Mouse (Mus musculus): ENCODE data around the gene 4430402I18Rik. TPM values are rescaled to one million over a fixed set of nuclear protein-coding genes. Genes with fewer than 3 reads are reported as not detected.

The 4430402I18Rik gene
- polyA plus RNA-seq, 1 experiment from 2014 or later = 0.19 TPM

DNA sequence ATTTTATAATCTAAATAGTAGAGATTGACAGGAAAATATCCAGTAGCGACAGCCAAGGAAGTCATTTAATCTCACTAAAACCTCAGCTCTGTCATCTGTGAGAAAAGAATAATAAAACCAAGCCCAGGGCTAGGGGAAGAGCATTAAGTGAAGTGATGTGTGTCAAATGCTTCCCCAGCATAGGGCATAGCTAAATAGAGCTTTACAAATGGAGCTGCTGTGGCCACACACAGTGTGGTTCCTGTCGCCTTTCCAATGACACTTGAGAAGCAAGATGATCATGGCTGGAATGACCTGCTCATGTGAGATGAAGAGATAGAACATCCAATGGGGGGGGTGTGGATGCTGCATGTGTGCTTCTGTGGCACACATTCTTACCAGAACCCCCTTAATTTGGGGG, 65.5 kb downstream of the 4430402I18Rik start:
- no peak for DNase-seq (ENCODE audit: low spot score)
- ATAC-seq (replicated peaks; ENCODE audit: low FRiP score) = no peak
- Histone ChIP-seq H3K4me2 (ENCODE audit: low read depth, low read length, severe bottlenecking) (no peak overlapping the region), H3K27ac (ENCODE audit: low read depth, low read length) (no peak overlapping the region), H3K4me1 (replicated peaks; ENCODE audit: control insufficient read depth, insufficient read depth, low read length) (no peaks in the 10 kb centered on the region), H3K27me3 (ENCODE audit: control insufficient read depth, insufficient read depth, low read length) (no peaks in the 10 kb centered on the region), H3K9me3 (ENCODE audit: control insufficient read depth, low read length) (no peaks in the 10 kb centered on the region), H3K9ac (ENCODE audit: low read length) (no peak overlapping the region), H3K36me3 (ENCODE audit: control insufficient read depth, insufficient read depth, low read length) (no peaks in the 10 kb centered on the region), H3K4me3 (ENCODE audit: low read depth, low read length) (no peak overlapping the region)
- WGBS = 57% methylated on average over 2 of the region's 2 CpGs

DNA sequence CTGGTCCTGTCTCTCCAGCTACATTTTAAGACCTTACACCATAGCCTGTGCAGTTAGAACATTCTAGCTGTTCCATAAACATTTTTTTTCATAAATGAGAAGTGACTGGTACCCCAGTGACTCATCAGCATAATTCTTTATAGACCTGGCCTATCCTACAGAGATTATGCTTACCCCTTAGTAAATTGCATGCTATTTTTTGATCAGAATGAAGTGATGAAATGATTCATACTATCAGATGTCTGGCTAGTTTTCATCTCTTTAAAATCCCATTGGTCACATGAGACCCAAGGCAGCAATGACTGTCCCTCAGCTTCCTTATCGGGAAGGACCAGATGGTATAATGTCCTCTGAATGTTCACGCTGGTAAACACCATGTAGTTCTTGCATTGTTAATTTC, 66.8 kb downstream of the 4430402I18Rik start:
- ATAC-seq (replicated peaks; ENCODE audit: low FRiP score) = no peak
- no peaks in the 10 kb centered on the region for H3K9me3 ChIP-seq (ENCODE audit: control insufficient read depth, low read length)
- no peaks in the 10 kb centered on the region for H3K4me1 ChIP-seq (replicated peaks; ENCODE audit: control insufficient read depth, insufficient read depth, low read length)
- no peak overlapping the region for H3K27ac ChIP-seq (ENCODE audit: low read depth, low read length)
- DNase-seq (ENCODE audit: low spot score) = no peak
- H3K27me3 ChIP-seq (ENCODE audit: control insufficient read depth, insufficient read depth, low read length) = no peaks in the 10 kb centered on the region
- H3K9ac ChIP-seq (ENCODE audit: low read length) = no peak overlapping the region
- no peak overlapping the region for H3K4me2 ChIP-seq (ENCODE audit: low read depth, low read length, severe bottlenecking)
- H3K4me3 ChIP-seq (ENCODE audit: low read depth, low read length) = no peak overlapping the region
- 92% methylated on average over 2 of the region's 2 CpGs for WGBS
- no peaks in the 10 kb centered on the region for H3K36me3 ChIP-seq (ENCODE audit: control insufficient read depth, insufficient read depth, low read length)

DNA sequence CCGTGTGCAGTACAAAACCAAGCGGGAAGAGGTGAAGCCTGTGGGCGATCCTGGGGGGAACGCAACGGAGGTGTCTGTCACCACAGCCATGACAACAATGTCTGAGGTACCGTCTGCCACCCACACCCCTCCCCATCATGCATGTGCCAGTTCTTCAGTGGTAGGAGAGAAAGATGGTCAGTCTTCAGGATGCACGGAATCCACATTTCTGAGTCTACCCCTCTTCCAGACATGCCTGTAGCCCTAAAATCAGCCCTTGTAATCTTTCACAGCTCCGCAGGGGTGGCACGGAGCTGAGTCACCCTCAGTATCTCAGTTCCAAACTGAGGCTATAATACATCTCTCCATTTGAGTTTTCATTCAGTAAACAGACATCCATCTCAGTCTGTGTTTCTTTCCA, 70.1 kb downstream of the 4430402I18Rik start:
- H3K27ac ChIP-seq (ENCODE audit: low read depth, low read length) = no peak overlapping the region
- no peaks in the 10 kb centered on the region for H3K36me3 ChIP-seq (ENCODE audit: control insufficient read depth, insufficient read depth, low read length)
- H3K27me3 ChIP-seq (ENCODE audit: control insufficient read depth, insufficient read depth, low read length) = no peaks in the 10 kb centered on the region
- H3K9me3 ChIP-seq (ENCODE audit: control insufficient read depth, low read length) = no peaks in the 10 kb centered on the region
- no peaks in the 10 kb centered on the region for H3K4me1 ChIP-seq (replicated peaks; ENCODE audit: control insufficient read depth, insufficient read depth, low read length)
- ATAC-seq (replicated peaks; ENCODE audit: low FRiP score) = no peak
- H3K4me3 ChIP-seq (ENCODE audit: low read depth, low read length) = no peak overlapping the region
- no peak overlapping the region for H3K9ac ChIP-seq (ENCODE audit: low read length)
- no peak for DNase-seq (ENCODE audit: low spot score)
- no peak overlapping the region for H3K4me2 ChIP-seq (ENCODE audit: low read depth, low read length, severe bottlenecking)
- WGBS = 88% methylated on average over 9 of the region's 9 CpGs

DNA sequence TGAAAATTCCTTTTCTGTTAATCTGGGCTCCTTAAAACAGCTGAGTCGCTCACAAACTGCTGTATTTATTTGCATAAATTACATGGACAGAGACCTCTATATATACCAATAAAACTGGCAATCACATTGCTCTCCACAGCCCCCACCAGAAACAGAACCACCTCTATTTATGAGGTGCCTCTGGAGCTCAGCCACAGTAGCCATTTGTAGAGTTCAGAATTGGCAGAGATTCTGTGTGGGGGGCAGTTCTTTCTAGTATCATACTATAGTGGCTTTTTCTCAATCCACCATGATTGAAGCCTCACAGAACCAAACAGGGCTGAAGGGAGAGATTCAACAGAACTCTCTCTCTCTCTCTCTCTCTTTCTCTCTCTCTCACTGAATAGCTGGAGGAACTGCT, 71.0 kb downstream of the 4430402I18Rik start:
- no peak overlapping the region for H3K27ac ChIP-seq (ENCODE audit: low read depth, low read length)
- no peaks in the 10 kb centered on the region for H3K36me3 ChIP-seq (ENCODE audit: control insufficient read depth, insufficient read depth, low read length)
- H3K27me3 ChIP-seq (ENCODE audit: control insufficient read depth, insufficient read depth, low read length) = no peaks in the 10 kb centered on the region
- H3K4me3 ChIP-seq (ENCODE audit: low read depth, low read length) = no peak overlapping the region
- no peak for DNase-seq (ENCODE audit: low spot score)
- no peaks in the 10 kb centered on the region for H3K9me3 ChIP-seq (ENCODE audit: control insufficient read depth, low read length)
- no peak for ATAC-seq (replicated peaks; ENCODE audit: low FRiP score)
- 75% methylated on average over 1 of the region's 1 CpGs for WGBS
- H3K9ac ChIP-seq (ENCODE audit: low read length) = no peak overlapping the region
- H3K4me1 ChIP-seq (replicated peaks; ENCODE audit: control insufficient read depth, insufficient read depth, low read length) = no peaks in the 10 kb centered on the region
- no peak overlapping the region for H3K4me2 ChIP-seq (ENCODE audit: low read depth, low read length, severe bottlenecking)

DNA sequence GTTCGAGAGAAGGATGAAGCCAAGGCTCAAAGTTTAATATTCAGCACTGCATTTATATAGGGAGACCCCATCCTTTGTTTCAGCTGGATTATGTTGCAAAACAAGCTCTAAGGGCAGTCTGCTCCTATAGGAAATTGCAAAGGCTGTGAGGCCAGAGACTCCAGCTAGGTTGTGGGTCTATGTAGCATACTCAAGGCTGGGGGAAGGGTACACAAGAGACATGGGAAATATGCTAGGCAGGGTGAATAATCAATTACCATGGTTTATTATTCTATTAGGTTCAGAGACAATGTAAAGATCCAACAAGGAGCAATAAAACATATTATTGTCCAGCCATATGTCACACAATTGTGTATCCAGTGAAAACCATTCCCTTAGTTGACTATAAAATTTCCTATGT, 75.7 kb downstream of the 4430402I18Rik start:
- Histone ChIP-seq H3K27me3 (ENCODE audit: control insufficient read depth, insufficient read depth, low read length) (no peaks in the 10 kb centered on the region), H3K36me3 (ENCODE audit: control insufficient read depth, insufficient read depth, low read length) (no peaks in the 10 kb centered on the region), H3K4me3 (ENCODE audit: low read depth, low read length) (no peak overlapping the region), H3K27ac (ENCODE audit: low read depth, low read length) (no peak overlapping the region), H3K9ac (ENCODE audit: low read length) (no peak overlapping the region), H3K9me3 (ENCODE audit: control insufficient read depth, low read length) (no peaks in the 10 kb centered on the region), H3K4me2 (ENCODE audit: low read depth, low read length, severe bottlenecking) (no peak overlapping the region), H3K4me1 (replicated peaks; ENCODE audit: control insufficient read depth, insufficient read depth, low read length) (no peaks in the 10 kb centered on the region)
- DNase-seq (ENCODE audit: low spot score) (no peak), ATAC-seq (replicated peaks; ENCODE audit: low FRiP score) (no peak)
- 90% methylated on average over 1 of the region's 1 CpGs for WGBS

DNA sequence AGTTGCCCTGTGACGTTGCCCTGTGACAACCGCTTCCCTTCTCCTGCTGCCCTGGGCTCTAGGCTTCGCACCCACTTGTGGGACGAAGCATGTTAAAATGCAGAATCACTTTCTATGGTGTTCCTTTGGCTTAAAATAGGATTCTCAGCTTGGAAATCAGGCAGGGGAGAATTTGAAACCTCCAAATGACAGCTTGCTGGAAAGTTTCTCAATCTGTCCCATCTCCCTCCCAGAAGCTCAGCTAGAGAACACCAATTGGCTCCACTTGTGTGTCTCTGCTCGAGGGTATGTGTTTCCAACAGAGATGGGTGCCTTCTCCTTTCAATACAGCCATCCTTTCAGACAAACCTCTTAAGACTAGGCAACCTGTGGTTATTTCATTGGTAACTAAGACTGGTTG, 76.4 kb downstream of the 4430402I18Rik start:
- WGBS = 76% methylated on average over 5 of the region's 5 CpGs
- H3K27me3 ChIP-seq (ENCODE audit: control insufficient read depth, insufficient read depth, low read length) = no peaks in the 10 kb centered on the region
- H3K4me2 ChIP-seq (ENCODE audit: low read depth, low read length, severe bottlenecking) = no peak overlapping the region
- no peak overlapping the region for H3K27ac ChIP-seq (ENCODE audit: low read depth, low read length)
- H3K9ac ChIP-seq (ENCODE audit: low read length) = no peak overlapping the region
- H3K4me3 ChIP-seq (ENCODE audit: low read depth, low read length) = no peak overlapping the region
- no peaks in the 10 kb centered on the region for H3K9me3 ChIP-seq (ENCODE audit: control insufficient read depth, low read length)
- DNase-seq (ENCODE audit: low spot score) (no peak), ATAC-seq (replicated peaks; ENCODE audit: low FRiP score) (no peak)
- no peaks in the 10 kb centered on the region for H3K4me1 ChIP-seq (replicated peaks; ENCODE audit: control insufficient read depth, insufficient read depth, low read length)
- H3K36me3 ChIP-seq (ENCODE audit: control insufficient read depth, insufficient read depth, low read length) = no peaks in the 10 kb centered on the region

DNA sequence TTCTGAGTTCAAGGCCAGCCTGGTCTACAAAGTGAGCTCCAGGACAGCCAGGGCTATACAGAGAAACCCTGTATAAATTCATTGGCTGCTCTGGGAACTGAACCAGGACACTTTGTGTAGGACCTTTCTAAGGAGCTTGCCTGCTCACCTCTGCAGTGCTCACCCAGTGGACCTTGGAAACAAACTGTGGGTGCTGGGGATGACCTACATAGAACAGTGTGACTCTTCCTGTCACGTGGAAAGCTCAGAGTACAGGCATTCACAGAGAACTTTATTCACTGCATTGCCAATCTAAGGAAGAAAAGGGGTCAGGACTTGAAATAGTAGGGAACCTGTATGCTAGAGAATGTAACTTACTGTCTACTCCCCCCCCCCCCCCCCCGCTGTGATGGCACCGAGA, 78.3 kb downstream of the 4430402I18Rik start:
- WGBS = 71% methylated on average over 3 of the region's 3 CpGs
- H3K4me2 ChIP-seq (ENCODE audit: low read depth, low read length, severe bottlenecking) = no peak overlapping the region
- H3K36me3 ChIP-seq (ENCODE audit: control insufficient read depth, insufficient read depth, low read length) = no peaks in the 10 kb centered on the region
- H3K27me3 ChIP-seq (ENCODE audit: control insufficient read depth, insufficient read depth, low read length) = no peaks in the 10 kb centered on the region
- no peak overlapping the region for H3K4me3 ChIP-seq (ENCODE audit: low read depth, low read length)
- no peak overlapping the region for H3K27ac ChIP-seq (ENCODE audit: low read depth, low read length)
- ATAC-seq (replicated peaks; ENCODE audit: low FRiP score) (no peak), DNase-seq (ENCODE audit: low spot score) (peak; percentile 2)
- no peaks in the 10 kb centered on the region for H3K9me3 ChIP-seq (ENCODE audit: control insufficient read depth, low read length)
- H3K9ac ChIP-seq (ENCODE audit: low read length) = no peak overlapping the region
- H3K4me1 ChIP-seq (replicated peaks; ENCODE audit: control insufficient read depth, insufficient read depth, low read length) = no peaks in the 10 kb centered on the region

DNA sequence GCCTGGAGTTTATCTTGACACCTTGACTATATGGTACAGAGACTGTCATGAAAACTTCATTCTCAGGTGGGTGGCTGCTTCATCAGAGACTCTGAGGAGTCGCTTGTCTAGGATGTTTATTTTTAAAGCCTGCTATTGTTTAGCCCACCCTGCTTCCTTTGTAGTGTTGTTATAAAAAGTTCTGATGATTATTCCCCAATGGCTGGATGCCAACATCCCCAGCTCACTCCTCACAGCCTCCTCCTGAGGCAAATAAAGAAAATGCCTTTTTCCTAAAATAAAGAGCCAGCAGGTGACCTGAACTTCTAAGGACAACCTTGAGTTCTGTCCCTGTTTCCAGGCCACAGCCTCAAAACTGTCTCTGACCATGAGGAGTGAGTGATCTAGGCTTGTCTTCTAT, 79.1 kb downstream of the 4430402I18Rik start:
- WGBS = 67% methylated on average over 1 of the region's 1 CpGs
- DNase-seq (ENCODE audit: low spot score) (no peak), ATAC-seq (replicated peaks; ENCODE audit: low FRiP score) (no peak)
- H3K9ac ChIP-seq (ENCODE audit: low read length) = no peak overlapping the region
- H3K4me3 ChIP-seq (ENCODE audit: low read depth, low read length) = no peak overlapping the region
- no peaks in the 10 kb centered on the region for H3K9me3 ChIP-seq (ENCODE audit: control insufficient read depth, low read length)
- H3K4me1 ChIP-seq (replicated peaks; ENCODE audit: control insufficient read depth, insufficient read depth, low read length) = no peaks in the 10 kb centered on the region
- H3K27me3 ChIP-seq (ENCODE audit: control insufficient read depth, insufficient read depth, low read length) = no peaks in the 10 kb centered on the region
- no peak overlapping the region for H3K27ac ChIP-seq (ENCODE audit: low read depth, low read length)
- H3K36me3 ChIP-seq (ENCODE audit: control insufficient read depth, insufficient read depth, low read length) = no peaks in the 10 kb centered on the region
- no peak overlapping the region for H3K4me2 ChIP-seq (ENCODE audit: low read depth, low read length, severe bottlenecking)

DNA sequence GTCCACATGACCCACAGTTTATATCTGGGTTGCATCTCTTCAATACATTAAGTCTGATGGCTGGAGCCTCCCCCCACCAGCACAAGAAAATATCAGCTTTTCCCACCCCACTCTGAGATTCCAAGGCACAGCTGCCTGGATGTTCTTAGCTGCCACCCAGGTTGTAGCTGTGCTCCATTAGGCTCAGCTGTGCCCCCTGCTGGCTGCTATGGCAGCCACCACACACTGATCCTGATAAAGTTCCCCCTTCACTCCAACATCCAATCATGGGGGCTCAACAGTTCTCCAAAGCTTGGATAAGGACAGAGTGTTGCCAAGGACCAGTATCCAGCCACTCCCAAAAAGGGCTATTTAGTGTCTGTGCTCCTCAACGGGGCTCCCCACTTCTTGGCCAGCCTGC, 84.5 kb downstream of the 4430402I18Rik start:
- Histone ChIP-seq H3K36me3 (ENCODE audit: control insufficient read depth, insufficient read depth, low read length) (no peaks in the 10 kb centered on the region), H3K4me1 (replicated peaks; ENCODE audit: control insufficient read depth, insufficient read depth, low read length) (no peaks in the 10 kb centered on the region), H3K27me3 (ENCODE audit: control insufficient read depth, insufficient read depth, low read length) (no peaks in the 10 kb centered on the region), H3K4me3 (ENCODE audit: low read depth, low read length) (no peak overlapping the region), H3K9me3 (ENCODE audit: control insufficient read depth, low read length) (no peaks in the 10 kb centered on the region), H3K9ac (ENCODE audit: low read length) (no peak overlapping the region), H3K4me2 (ENCODE audit: low read depth, low read length, severe bottlenecking) (no peak overlapping the region), H3K27ac (ENCODE audit: low read depth, low read length) (no peak overlapping the region)
- 57% methylated on average over 1 of the region's 1 CpGs for WGBS
- ATAC-seq (replicated peaks; ENCODE audit: low FRiP score) (no peak), DNase-seq (ENCODE audit: low spot score) (peak; percentile 68)

Measured in forebrain, embryonic 11.5 days (tissue).